Mouse (Mus musculus): Measurements from ENCODE around the gene Fgf18.

- TF ChIP-seq POLR2A (IDR thresholded peaks at IDR 0.05; ENCODE audit: low read depth, low read length) (no peak), MAX (IDR thresholded peaks at IDR 0.05; ENCODE audit: low read length) (no peak), ZNF384 (IDR thresholded peaks at IDR 0.05; ENCODE audit: low read depth, low read length) (no peak), CHD2 (IDR thresholded peaks at IDR 0.05; ENCODE audit: low read length) (no peak), CTCF (conservative IDR thresholded peaks at IDR 0.05 in 1 of 2, IDR thresholded peaks at IDR 0.05 in 1 of 2; ENCODE audit: low read depth in 2 of 2, low read length in 2 of 2) (no peak), USF1 (IDR thresholded peaks at IDR 0.05; ENCODE audit: low read depth, low read length) (no peak)
Observed at GRCm38 (mm10) chr11:33138686-33139085, 8.5 kb downstream of the Fgf18 start.
